Mouse (Mus musculus): ENCODE results near the gene Klhl28. TPM values are rescaled to one million over a fixed set of nuclear protein-coding genes. Genes with fewer than 3 reads are reported as not detected.
A peak's percentile ranks its signal among the peaks of the same experiment; 100 is the strongest.

The Klhl28 gene
- total RNA-seq (2015; ENCODE audit: low replicate concordance) (14.8 and 18.9 TPM in 2 replicates), total RNA-seq (2017; ENCODE audit: low replicate concordance) (9.9 and 13.8 TPM in 2 replicates)

DNA sequence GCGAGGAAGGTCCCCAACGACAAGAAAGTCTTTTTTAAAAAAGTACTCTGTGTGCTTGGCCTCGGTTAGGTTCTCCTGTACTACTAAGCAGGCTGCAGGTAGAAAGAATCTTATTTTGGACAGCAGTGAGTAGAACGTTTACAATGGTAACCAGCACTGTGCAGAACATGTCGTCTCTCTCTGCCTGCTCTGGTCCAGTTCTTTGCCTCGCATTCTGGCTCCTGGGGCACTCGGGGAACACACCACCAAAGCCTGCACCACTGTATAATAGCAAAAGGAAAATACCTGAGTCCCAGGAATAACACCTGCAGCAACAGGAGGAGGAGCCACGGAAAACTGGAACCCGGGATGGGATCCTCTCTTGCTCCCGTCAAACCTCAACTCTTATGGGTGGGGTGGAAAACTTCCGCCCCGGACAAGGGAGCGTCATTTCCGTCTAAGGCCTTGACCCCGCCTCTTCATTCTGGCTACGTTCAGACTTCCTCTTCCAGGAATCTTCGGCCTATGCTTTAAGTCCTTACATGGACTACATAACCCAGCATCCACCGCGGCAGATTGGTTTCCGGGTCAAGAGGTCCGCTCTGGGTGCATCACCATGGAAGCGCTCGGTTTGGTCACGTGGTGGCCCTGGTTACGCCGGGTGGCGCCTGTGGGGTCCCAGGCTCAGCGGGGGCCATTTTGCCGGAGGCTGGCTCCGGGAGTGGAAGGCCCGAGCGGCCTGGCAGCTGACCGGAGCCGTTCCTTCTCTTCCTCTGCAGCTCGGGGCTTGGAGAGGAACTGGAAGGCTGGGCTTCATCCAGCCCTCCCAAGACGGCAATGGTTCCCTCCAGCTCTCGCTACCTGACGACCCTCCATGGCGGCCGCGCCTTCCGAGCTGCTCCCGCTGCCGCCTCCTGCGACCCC is at the start of gene Klhl28, which contains the start of gene Togaram1:
Gene Klhl28, minus strand, starts transcription at position 411 of the 903 bp plus-strand sequence.
Gene Togaram1, plus strand, starts transcription at position 681 of the 903 bp plus-strand sequence.
- peak; percentile 89 for ATAC-seq (replicated peaks; ENCODE audit: low FRiP score, poor library complexity, severe bottlenecking)

DNA sequence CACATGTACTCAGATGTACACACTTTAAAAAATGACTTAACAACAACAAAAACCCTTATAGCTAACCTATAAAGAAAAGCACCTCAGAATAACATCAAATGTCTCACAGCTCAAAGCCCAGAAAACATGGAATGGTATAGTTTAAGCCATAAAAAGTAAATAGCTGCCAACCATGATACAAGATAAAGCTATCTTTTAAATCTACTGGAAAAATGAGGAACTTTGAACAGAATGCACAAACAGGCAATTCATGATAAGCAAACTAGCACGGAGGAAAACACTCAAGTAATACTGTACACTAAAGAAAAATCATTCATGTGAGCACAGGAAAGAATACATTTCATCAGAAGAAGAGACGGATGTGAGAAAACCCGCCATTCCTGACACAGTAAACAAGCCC is 42.4 kb upstream of the Klhl28 start:
- no peak for ATAC-seq (replicated peaks; ENCODE audit: low FRiP score, poor library complexity, severe bottlenecking)

DNA sequence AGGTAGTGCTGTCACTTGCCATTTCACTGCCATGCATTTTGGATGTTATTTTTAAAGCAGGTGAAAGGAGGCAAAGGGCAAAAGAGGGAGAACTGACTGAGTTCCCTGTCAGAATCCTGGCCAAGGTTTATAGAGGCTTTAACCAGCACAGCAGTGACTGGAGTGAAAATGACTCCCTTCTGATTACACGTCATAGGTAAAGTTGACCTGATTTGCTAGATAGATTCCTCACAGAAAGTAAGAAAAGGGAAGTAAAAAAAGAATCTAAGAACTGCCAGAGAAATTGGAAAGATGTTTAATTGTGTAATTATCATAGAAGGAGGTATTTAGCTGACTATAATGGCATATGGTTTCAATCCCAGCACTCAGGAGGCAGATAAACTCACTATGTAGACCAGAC is 12.2 kb upstream of the Klhl28 start:
- ATAC-seq (replicated peaks; ENCODE audit: low FRiP score, poor library complexity, severe bottlenecking), result no peak

DNA sequence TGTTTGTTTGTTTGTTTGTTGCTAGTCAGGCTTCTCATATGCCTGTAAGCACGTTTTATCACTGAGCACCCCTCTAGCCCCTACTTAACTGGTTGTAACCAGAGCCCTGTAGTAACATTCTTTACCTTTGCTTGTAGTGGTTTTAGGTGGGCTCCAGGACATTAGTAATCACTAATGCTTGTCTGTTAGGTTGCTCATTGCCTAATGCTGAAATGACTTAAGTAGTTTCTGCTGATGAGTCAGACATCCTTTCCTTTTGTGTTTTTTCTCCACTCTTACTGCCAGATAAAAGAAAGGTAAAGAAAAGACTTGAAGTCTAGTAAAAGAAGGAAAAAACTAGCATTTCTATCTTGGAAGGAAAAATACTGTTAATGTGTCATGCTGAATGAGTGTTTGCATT is 10.9 kb upstream of the Klhl28 start:
- no peak for ATAC-seq (replicated peaks; ENCODE audit: low FRiP score, poor library complexity, severe bottlenecking)

DNA sequence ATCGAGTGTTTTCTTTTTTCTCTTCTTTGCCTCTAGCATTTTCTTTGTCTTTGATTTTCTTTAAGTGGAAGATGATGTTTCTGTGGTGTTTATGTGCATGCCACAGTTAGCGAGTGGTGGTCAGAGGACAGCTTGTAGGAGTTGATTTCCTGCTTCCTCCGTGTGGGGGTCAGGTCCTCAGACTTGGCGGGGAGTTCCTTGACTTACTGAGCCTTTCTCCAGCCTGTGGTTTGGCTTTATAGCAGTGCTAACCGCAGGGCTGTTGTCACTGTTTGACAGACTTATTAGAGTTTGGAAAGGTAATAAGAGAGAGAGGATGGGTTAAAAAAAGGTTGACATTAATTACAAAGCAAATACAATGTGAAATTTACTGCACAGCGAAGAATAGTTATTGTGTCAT is 10.2 kb upstream of the Klhl28 start:
- ATAC-seq (replicated peaks; ENCODE audit: low FRiP score, poor library complexity, severe bottlenecking), result no peak

DNA sequence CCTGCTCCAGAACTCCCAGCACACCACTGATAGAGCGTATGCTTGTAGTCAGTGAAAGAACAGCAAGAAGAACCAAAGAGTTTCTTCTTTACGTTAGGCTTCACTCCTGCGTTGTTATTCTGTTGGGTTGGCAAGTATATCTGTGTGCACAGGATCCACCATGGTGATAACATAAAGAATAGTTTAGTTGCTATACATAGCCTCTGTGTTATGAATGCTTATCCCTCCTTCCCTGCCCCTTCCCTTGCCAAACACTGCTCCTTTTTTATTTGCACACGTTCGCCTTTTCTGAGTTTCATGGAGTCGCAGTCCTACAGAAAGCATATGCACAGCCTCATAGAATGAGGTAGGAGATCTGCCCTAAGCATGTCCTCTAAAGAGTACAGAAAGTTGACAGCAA is 6.7 kb upstream of the Klhl28 start:
- no peak for ATAC-seq (replicated peaks; ENCODE audit: low FRiP score, poor library complexity, severe bottlenecking)

DNA sequence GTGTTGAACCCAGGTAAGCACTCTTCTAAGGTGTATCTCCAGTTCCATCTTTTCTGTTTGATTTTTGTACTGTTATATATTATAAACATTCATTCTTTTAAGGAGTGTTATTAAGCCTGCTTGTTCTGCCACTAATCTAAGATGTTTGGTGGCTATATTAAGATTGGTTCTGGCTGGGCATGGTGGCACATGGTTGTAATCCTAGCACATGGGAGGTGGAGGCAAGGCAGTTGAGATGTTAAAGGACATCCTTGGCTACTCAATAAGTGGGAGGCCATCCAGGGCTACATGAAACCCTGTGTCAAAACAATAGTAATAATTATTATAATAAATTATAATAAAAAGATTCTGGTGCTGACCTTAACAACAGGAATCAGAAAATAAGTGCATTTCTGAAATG is 6.1 kb upstream of the Klhl28 start:
- no peak for ATAC-seq (replicated peaks; ENCODE audit: low FRiP score, poor library complexity, severe bottlenecking)

DNA sequence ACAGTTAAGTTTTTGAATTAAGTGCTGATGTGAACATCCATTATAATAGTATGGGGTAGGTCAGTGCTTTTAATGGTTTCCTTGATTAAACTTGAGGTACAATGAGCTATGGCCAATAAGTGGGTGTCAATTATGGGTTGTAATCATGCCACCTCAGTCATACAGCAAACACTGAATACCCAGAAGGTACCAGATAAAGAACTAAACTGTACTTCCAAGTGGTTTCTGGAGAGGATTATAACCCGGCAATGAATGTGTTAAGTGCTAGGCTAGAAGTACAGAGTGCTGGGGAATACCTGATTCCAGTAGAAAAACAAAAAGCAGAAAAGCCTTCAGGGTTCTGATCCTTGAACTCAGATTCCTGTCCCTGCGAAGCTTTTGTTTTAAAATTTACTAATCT is 2.7 kb upstream of the Klhl28 start:
- no peak for ATAC-seq (replicated peaks; ENCODE audit: low FRiP score, poor library complexity, severe bottlenecking)

DNA sequence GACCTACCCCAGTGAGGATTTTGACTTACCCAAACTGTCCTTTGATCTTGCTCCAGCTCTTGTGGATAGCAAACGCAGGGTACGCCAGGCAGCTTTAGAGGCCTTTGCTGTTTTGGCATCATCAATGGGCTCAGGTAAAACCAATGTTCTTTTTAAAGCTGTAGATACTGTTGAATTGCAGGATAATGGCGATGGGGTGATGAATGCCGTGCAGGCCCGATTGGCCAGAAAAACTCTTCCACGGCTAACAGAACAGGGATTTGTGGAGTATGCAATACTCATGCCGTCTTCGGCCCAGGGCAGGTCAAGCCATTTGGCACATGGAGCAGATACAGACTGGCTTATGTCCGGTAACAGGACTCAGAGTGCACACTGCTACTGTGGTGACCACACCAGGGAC is 2.1 kb upstream of the Klhl28 start:
- no peak for ATAC-seq (replicated peaks; ENCODE audit: low FRiP score, poor library complexity, severe bottlenecking)

DNA sequence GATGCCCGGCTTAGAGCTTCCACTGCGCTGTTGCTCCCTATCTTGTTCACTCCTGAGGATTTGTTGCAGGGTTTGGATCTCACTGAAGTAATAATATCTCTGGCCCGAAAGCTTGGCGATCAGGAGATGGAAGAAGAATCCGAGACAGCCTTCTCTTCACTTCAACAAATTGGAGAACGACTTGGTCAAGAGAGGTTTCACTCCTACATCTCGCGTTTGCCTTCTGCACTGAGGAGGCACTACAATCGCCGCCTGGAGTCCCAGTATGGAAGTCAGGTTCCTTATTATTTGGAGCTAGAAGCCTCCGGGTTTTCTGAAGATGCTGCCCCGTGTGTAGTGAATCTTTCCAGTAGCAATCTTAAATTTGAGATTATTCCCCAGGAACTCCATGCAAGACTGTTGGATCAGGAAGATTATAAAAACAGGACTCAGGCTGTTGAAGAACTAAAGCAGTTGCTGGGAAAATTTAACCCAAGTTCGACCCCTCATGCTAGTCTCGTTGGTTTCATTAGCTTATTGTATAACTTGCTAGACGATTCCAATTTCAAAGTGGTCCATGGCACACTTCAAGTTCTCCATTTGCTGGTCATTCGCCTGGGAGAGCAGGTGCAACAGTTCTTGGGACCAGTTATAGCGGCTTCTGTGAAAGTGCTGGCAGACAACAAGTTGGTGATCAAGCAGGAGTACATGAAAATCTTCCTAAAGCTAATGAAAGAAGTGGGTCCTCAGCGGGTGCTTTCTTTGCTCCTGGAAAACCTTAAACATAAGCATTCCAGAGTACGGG is 1.5 kb upstream of the Klhl28 start:
- no peak for ATAC-seq (replicated peaks; ENCODE audit: low FRiP score, poor library complexity, severe bottlenecking)

DNA sequence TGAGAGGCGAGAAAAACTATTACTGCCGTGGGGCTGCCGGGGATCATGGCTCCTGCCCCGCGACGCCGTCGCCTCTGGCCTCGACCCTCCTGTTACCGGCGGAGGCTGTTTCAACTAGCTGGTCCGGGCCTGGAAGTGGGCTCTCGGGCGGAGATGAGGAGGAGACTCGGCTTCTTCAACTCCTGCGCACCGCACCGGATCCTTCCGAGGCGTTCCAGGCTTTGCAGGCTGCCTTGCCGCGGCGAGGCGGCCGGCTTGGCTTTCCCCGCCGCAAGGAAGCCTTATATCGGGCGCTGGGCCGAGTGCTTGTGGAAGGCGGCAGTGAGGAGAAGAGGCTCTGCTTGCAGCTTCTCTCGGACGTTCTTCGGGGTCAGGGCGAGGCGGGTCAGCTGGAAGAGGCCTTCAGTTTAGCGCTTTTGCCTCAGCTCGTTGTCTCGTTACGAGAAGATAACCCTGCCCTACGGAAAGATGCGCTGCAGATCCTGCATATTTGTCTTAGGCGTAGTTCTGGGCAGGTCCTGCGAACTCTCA is 832 bp upstream of the Klhl28 start:
- peak; percentile 39 for ATAC-seq (replicated peaks; ENCODE audit: low FRiP score, poor library complexity, severe bottlenecking)

DNA sequence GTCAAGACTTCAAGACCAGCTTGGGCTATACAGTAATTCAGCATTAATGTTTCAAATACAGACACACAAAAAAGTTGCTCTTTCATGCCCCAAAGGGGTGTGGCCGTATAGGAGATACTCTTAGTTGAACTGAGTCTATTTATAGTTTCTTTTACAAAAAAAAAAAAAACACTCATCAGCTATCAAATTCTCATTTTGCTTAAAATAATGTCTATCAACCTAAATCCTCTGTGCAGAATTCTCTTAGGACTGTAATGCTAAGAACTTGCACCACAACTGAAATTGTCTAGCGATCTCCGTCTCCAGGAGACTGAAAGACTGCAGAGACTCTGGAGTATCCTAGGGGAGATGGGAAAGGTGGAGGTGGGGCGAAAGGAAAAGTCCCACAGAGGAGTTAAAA is 774 bp downstream of the Klhl28 start:
- ATAC-seq (replicated peaks; ENCODE audit: low FRiP score, poor library complexity, severe bottlenecking), result no peak

DNA sequence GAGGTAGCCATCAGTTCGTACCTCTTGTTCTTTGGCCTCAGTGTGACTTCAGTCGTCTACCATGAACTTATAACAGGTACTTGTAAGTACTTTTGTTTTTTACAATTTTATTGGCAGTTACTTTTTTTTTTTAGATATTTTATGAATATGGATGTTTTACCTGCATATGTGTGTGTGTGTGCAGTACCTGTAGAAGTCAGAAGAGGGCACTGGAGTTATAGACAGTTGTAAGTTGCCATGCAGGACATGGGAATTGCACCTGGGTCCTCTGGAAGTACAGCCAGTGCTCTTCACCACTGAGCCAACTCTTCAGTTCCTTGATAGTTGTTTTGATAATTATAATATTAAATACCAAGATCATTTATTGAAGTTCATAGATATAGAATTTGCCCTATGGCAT is 27.8 kb downstream of the Klhl28 start:
- ATAC-seq (replicated peaks; ENCODE audit: low FRiP score, poor library complexity, severe bottlenecking), result 0 out of 2 replicates have a peak, but pooled peaks have one; percentile 57

DNA sequence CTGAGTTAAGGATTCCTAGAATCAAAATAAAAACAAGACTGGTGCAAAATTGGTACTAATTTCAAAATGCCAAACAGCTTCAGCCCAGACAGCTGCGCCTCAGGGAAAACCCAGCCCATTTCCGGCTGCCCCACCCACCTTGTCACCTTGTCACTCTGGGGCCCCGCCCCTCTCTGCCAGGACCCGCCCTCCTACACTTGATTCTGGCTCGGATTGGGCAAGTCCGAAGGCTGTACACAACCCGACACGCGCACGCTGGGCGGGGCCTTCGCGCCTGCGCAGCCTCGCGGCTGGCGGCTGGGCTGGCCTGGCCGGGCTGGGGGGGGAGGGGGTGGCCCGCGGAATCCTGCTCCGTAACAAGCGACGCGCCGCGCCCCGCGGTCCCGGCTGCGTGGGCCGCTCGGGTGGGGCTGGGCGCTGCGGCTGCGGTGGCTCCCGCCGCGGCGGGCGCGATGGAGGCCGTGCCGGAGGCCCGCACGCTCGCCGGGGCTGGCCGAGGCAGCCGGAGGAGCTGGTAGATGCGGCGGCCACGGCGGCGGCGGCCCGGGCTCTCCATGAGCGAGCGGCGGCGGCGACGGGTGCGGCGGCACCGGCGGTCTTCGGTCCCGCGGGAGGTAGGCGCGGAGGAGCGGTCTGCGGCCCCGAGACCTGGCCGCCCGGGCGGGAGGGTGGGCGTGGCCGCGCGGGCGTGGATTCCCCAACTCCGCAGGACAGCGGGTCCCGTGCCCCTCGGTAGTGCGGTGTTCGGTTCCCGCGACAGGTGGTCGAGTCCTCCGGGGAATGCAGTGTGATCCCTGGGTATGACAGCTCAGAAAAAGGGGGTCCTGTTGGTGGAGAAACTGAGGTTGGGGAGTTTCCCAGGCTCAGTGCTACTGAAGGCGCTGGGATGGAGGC is 47.5 kb downstream of the Klhl28 start, which contains the start of gene Gm527:
Gene Gm527, plus strand, starts transcription at position 329 of the 894 bp plus-strand sequence.
- ATAC-seq (replicated peaks; ENCODE audit: low FRiP score, poor library complexity, severe bottlenecking), result peak; percentile 100

DNA sequence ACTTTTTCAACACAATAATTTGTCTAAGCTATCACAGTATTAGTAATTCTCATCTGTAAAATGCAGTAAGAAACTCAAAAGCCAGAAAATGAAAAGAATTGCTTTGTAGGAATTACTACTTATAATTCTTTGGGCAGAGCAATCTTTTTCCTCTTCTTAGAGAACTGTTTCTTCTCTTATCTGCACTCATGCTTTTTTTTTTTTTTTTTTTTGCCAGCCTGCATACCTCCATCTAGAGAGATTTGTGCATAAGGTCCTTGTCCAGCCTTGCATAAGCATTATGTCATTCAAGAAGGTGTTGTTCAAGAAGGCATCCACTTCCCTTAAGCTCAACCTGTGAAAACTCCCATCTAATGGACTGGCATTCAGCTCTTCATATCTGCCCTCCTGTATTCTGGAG is 48.6 kb downstream of the Klhl28 start:
- no peak for ATAC-seq (replicated peaks; ENCODE audit: low FRiP score, poor library complexity, severe bottlenecking)

DNA sequence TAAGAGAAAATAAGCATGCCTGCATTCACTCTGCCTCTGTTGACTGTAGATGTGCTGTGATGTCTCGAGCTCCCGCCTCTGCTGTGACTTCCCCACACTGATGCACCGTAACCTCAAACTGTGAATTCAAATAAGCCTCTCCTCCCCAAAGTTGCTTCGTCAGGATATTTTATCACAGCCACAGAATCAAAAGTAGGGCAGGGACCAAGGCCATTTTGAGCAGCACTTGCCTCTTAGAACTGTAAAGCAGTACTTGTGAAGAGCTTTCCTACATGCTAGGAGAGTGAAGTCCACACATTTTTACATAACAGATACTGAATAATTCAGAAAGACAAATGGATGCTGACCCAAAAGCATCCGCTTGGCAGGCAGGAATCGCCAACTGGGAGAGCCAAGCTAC is 52.3 kb downstream of the Klhl28 start:
- no peak for ATAC-seq (replicated peaks; ENCODE audit: low FRiP score, poor library complexity, severe bottlenecking)

DNA sequence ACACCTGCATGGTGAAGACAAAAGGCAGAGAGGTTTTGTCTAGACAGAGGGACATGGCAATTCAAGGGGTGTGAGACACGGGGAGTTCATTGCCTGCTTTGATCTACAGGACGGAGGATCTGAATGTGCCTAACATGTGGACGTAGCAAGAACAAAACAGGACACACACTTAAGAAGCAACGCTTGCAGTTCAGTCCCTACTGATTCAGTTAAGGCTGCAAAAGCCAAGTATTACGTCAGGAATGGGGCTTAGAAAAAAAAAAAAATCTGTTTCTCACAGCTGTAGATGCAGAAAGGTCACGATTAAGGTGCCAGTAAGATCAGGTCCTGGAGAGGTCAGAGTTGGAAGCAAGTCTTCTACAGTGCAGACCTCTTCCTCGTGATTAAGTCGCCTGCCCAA is 62.1 kb downstream of the Klhl28 start:
- ATAC-seq (replicated peaks; ENCODE audit: low FRiP score, poor library complexity, severe bottlenecking), result no peak

DNA sequence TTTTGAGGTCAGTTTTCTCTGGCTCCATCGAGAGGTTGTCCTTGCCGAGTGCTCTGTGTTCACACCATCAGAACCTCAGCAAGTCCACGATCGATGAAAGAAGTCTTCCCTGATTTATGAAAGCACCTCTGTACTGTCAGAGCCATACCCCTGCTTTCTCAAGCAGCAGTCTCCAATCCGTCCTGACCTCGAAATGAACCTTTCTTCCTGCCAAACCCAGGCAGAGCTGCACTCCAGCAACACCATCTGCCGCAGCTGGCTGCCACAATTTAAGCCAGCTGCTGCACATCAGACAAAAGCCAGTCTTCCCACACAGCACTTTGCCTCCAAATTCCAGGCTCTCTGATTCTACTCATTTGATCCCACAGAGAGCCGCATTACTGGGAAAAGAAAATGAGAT is 62.8 kb downstream of the Klhl28 start:
- no peak for ATAC-seq (replicated peaks; ENCODE audit: low FRiP score, poor library complexity, severe bottlenecking)

DNA sequence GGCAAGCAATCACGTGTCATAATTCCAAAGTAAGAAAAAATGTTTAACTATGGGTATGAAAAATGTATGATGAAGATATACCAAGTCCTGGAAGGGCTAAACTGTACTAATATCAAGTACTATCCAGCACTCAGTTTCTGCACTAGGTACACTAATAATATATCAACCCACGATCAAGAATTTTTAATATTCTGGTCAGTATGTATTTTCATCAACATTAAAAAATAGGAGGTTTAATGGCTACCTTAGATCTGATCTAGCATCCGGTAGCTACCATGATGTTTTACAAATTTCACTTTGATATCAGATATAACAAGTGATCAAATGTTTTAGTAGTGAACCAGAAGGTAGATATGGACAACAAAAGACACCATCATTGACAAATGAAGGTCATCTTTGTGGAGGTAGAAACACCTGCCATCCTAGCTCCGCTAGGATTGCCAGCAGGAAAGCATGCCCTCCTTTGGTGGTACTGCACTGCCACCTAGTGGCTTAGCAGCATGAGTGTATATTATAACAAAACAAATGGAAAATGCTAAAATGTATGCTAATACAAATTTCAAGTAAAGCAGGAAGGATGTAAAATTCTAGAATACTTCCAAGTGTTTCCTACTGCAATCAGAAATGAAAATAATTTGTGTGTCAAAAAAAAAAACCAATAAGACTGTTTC is 68.1 kb downstream of the Klhl28 start:
- ATAC-seq (replicated peaks; ENCODE audit: low FRiP score, poor library complexity, severe bottlenecking), result peak; percentile 73

All from erythroid progenitor cell, adult 5-6 weeks (primary cell).